Mouse (Mus musculus) embryo, embryonic 10.5 days (tissue): ENCODE data around the gene R3hdm1.

Experiments
- DNase-seq: peaks from one replicate; pipeline ENCODE4 v3.0.0-alpha.2; 2015; ENCODE audit warnings: low spot score

The R3hdm1 gene

DNA sequence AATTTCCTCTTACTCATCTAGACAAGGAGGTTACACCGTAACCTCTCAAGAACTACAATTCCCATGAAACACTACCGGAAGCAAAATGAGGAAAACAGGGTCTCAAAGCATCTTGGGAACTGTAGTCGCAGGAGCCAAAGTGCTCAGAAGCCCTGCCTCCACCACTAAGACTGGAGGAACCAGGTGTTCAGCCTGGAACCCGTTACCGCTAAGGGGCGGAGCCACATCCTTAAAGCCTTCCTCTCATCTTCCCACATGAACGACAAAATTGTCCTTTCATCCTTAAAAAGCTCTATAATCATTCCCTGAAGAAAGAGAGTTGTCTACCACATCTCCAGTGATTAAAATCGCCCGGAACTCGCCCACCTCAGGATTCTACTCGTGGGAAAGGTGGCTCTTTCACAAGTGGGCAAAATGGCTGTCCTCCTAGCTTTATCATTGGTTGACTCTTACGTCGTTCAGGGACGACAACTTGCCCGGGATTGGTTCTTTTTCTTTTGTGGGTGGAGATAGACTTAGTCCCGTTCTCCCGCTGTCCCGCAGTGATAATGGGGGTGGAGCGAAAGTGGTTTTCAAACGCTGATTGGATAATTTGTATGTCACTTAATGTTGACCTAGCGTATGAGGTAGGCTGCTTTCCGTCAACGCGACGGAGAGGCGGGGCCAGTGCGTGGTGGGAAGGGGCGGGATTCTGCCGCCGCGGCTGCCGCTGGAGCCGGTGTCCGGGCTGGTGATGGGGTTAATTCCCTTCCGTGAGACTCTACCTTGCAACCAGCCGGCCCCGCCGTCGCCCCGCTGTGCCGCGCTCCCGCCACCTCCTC lies at the start of gene R3hdm1, which contains the start of gene Zranb3:
TSS of gene R3hdm1 (plus strand) at position 661 of the 821 bp plus-strand sequence.
TSS of gene Zranb3 (minus strand) at position 407 of the 821 bp plus-strand sequence.
- DNase-seq = peak; percentile 99

GRCm38 (mm10) chr1:128057269-128057668 lies 45.8 kb upstream of the R3hdm1 start:
- DNase-seq = no peak

DNA sequence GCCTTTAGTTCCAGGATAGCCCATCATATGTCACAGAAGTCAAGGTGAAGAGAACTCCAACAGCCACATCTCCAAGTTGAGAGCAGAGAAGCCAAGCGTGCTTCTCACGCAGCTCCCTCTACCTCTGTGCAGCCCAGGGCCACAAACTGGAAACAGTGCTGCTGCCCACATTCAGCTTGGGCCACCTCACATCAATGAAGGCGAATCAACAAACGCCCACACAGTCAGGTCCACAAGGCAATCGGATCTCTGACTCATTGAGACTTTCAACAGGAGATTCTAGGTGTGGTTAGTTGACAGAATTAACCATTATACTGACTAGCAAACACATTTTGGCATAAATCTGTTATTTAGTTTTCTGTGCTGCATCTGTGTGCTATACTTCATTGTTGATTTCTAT lies 44.5 kb upstream of the R3hdm1 start:
- no peak for DNase-seq

- DNase-seq = no peak
These were observed 42.3 kb upstream of the R3hdm1 start for GRCm38 (mm10) chr1:128060655-128061344.

GRCm38 (mm10) chr1:128061401-128061800 lies 41.7 kb upstream of the R3hdm1 start:
- no peak for DNase-seq

GRCm38 (mm10) chr1:128062167-128062566 lies 40.9 kb upstream of the R3hdm1 start:
- no peak for DNase-seq

DNA sequence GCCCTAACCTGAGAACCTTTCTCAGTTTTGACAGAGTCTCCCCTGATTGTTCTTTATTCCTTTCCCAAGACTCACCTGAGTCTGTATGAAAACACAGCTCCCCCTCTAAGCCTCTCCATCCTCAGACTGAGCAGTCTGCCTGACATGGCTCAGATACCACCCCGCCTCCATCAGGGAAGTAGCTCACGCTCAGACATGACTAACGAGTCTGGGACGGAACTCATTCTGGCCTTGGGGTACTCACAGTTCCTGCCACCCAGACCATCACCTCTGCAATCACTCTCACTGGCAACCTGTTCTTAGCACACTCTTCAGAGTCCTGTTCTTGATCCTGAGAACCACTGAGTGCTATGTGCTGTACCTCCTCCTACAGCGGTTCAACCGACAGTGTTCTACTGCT lies 38.4 kb upstream of the R3hdm1 start:
- DNase-seq = no peak

- DNase-seq = peak; percentile 8
These were observed 34.1 kb upstream of the R3hdm1 start for GRCm38 (mm10) chr1:128068945-128069397.

DNA sequence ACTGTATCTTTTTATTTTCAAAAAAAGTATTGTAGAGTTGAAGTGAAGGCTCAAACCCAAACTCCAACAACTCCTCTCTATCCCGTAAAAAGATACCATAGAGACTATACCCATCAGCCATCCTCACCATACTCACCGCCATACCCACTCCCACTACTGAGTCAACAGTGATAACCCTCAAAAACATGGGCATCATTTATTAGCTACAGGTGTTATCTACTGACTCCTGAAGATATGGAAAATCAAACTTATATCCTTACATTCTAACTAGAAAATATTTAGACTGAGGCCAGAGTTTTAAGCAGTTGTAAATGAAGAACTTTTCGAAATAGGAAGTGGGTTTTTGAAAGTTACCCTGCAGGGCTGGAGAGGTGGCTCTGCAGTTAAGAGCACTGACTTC lies 33.1 kb upstream of the R3hdm1 start:
- no peak for DNase-seq

DNA sequence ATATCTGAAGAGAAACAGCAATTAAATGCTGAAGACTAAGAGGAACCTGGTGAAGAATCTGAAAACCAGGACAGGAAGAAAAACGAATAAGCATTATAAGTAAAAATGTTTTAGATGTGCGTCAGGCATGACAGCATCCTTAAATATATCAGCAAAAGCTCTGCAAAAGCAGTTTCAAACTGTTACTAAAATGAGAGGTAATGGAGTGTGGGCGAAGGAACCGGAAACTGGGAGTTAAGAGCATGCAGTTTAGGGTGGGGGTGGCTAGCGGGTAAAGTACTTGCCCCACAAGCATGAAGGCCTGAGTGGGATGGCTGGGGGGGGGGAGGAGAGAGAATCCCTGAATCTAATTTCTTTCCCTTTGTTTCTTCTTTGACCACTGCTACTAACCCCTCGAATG lies 30.1 kb upstream of the R3hdm1 start:
- no peak for DNase-seq

DNA sequence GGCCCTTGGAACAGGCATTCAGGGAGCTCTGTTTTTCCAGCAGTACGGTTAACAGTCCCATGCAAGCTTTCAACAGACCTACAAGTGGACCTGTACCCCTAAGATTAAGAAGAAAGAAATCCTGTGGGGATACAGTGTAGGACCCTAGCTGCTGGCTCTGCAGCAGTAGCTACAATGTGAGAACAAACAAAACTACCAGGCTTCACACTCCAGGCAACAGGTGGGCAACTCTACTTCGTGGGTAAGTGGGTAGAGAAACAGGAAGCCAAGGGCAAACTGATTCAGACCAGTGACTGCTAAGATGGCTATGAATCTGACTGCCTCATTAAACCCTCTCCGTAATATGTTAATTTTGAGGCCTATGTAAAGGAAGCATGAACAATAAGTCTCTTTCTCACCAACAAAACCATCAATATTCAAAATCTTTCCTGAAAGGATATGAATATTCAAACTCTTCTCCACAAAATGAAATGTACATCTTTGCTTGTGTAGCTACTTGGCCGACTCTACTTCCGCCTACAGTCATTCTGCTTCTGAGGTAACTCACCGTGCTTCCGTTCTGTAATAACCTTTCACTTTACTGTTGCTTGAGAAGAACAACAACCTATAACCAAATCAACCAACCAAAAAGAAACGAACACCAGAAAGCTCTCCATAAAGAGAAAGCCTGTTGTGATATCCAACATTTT lies 26.2 kb upstream of the R3hdm1 start:
- no peak for DNase-seq

DNA sequence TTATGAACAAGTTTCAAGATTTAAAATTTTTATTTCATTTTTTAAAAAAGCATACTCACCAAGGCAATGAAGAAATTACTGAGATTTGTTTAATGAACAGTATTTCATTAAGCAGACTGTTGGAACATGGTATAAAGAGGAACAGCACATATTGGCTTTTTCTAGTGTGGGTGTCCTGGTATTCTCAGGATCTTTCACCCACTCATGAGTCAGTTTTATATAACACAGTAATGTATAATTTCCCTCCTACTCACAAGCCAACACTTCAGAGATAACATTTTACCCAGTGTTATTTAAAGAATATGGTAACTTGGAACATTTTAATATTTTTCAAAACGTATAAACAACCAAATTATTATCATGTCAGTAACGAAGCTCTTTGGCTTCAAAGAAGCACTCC lies 25.3 kb upstream of the R3hdm1 start:
- no peak for DNase-seq

- no peak for DNase-seq
These were observed 24.5 kb upstream of the R3hdm1 start for GRCm38 (mm10) chr1:128078646-128079045.

DNA sequence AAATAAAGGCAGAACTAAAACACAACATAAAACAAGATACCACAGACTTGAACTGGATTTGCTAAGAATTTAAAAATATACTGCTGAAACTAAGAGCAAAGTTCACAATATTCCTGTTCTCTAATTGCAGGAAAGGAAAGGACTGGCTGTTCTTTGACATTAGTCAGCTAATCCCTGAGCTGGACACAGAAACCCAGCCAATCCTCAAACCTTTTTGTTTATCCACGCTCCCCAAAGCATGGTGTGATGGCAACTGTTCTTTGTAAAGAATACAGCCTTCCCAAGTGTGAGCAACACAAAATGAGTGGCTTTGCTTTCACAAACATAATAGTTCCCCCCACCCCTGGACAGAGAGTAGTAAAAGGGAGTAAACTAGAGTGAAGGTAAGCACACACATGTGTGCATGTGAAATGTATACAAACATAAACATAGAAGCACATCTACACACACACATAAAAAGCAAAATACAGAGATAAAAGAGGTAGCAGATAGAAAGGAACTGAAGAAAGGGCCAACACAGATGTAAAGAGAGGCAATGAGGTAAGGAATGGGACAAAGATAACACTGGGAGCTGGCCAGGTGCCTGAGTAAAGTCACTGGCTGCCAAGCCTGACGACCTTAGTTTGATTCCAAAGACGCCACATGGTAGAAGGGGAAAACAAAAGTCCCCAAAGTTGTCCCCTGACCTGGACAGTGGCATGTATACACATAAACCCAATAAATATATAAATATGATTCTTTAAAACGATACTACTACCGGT lies 22.0 kb upstream of the R3hdm1 start:
- DNase-seq = no peak

- DNase-seq = no peak
These were observed 21.2 kb upstream of the R3hdm1 start for GRCm38 (mm10) chr1:128081873-128082272.

DNA sequence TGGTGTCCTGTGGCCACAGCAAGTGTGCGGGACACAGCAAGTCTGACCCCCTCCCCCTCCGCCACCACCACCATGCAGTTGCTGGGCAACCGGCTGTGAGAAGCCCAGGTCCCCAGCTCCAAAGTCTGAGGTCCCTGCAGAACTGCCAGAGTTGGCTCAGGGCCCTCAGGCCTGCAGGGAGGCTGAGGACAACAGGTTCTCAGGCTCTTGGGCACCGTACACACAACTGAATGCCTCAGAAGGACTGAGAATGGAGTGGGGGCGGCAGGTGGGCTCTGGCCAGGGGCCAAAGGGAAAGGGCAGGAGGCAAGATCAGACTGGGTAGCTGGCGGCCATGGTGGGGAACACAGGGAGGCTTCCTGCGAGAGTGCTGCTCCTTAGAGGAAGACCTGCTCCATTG lies 20.3 kb upstream of the R3hdm1 start:
- no peak for DNase-seq

- no peak for DNase-seq
These were observed 8.4 kb upstream of the R3hdm1 start for GRCm38 (mm10) chr1:128094686-128095085.

GRCm38 (mm10) chr1:128098309-128098708 lies 4.8 kb upstream of the R3hdm1 start:
- no peak for DNase-seq

- DNase-seq = peak; percentile 94
These were observed 855 bp upstream of the R3hdm1 start for GRCm38 (mm10) chr1:128102251-128102640.

- peak; percentile 59 for DNase-seq
These were observed 503 bp downstream of the R3hdm1 start for GRCm38 (mm10) chr1:128103520-128104088.

- DNase-seq = no peak
These were observed 18.0 kb downstream of the R3hdm1 start for GRCm38 (mm10) chr1:128120913-128121627.
